Comparison of ENCODE assay signal across 21 mouse cellular contexts in the genomic region with DNA sequence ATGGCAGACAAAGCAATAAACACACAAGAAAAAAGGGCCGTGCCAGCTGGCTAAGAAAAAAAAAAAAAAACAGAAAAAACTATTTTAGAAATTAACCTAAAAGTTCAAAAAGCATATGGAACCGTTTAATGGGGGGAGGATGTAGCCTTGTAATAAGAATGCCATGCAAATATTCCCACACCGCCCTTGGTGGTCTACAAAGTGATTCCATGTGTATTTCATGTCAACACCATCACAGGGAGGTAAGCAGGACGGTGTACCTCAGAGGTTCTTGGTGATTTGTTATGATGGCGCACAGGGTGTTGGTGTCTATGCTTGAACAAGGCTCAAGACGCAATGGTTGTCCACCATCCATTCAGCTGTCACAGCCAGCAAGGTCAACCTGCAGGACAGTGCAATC. TPM values are rescaled to one million over a fixed set of nuclear protein-coding genes. Genes with fewer than 3 reads are reported as not detected.
DNase-seq lines count a peak whose midpoint lies in the region; ATAC-seq and TF ChIP-seq lines count a peak whose summit lies in the region.
"Had no signal": no experiment of that assay in that cellular context is flagged by ENCODE, and none has a peak within 500 bp of the region (broad histone marks: within the 10 kb centered on the region; RNA-seq: fewer than 3 reads in every experiment).

No protein-coding gene starts in this region.

- no peaks in the 10 kb centered on the region for H3K27me3 ChIP-seq in intestine, postnatal 0 days (replicated peaks; ENCODE audit: control insufficient read depth, insufficient read depth, low read length)
- no peaks in the 10 kb centered on the region for H3K27me3 ChIP-seq in intestine, embryonic 15.5 days (replicated peaks)
- no peaks in the 10 kb centered on the region for H3K27me3 ChIP-seq in embryonic facial prominence, embryonic 11.5 days (ENCODE audit: control insufficient read depth, insufficient read depth, low read length)
- H3K27me3 ChIP-seq: embryonic facial prominence, embryonic 12.5 days; heart, embryonic 12.5 days; hindbrain, embryonic 15.5 days had no signal

- H3K4me2 ChIP-seq in intestine, postnatal 0 days (replicated peaks; ENCODE audit: low read depth) = no peak overlapping the region
- H3K4me2 ChIP-seq in intestine, embryonic 15.5 days (replicated peaks) = no peak overlapping the region
- no peak overlapping the region for H3K4me2 ChIP-seq in embryonic facial prominence, embryonic 11.5 days (ENCODE audit: low read depth, low read length)
- H3K4me2 ChIP-seq: embryonic facial prominence, embryonic 12.5 days; heart, embryonic 12.5 days; hindbrain, embryonic 15.5 days had no signal

- WGBS in intestine, postnatal 0 days = 91% methylated on average over 6 of the region's 6 CpGs
- 92% methylated on average over 6 of the region's 6 CpGs for WGBS in intestine, embryonic 15.5 days
- WGBS in embryonic facial prominence, embryonic 11.5 days = 47% methylated on average over 6 of the region's 6 CpGs

- 0 out of 2 replicates have a peak overlapping the region, but pooled peaks have one; percentile 22 for H3K27ac ChIP-seq in intestine, postnatal 0 days (ENCODE audit: low read depth, low read length)
- no peak overlapping the region for H3K27ac ChIP-seq in intestine, embryonic 15.5 days
- H3K27ac ChIP-seq in embryonic facial prominence, embryonic 11.5 days (replicated peaks; ENCODE audit: low read depth, low read length) = no peak overlapping the region
- H3K27ac ChIP-seq: hindbrain, embryonic 15.5 days had no signal

- no peak overlapping the region for H3K9ac ChIP-seq in intestine, postnatal 0 days (ENCODE audit: low read depth, low read length)
- no peak overlapping the region for H3K9ac ChIP-seq in intestine, embryonic 15.5 days
- no peak overlapping the region for H3K9ac ChIP-seq in embryonic facial prominence, embryonic 11.5 days (replicated peaks; ENCODE audit: low read length)
- H3K9ac ChIP-seq: embryonic facial prominence, embryonic 12.5 days; heart, embryonic 12.5 days; hindbrain, embryonic 15.5 days had no signal

- ATAC-seq in intestine, postnatal 0 days = no peak
- ATAC-seq in intestine, embryonic 15.5 days = no peak
- peak; percentile 65; the same call in 1 of the 2 replicates for ATAC-seq in embryonic facial prominence, embryonic 11.5 days (replicated peaks; ENCODE audit: insufficient number of reproducible peaks, low FRiP score, low TSS enrichment, low read depth)
- ATAC-seq: CD4-positive, CD25-positive, alpha-beta regulatory T cell, adult 4 months; forebrain, embryonic 14.5 days had no signal

- H3K36me3 ChIP-seq in intestine, postnatal 0 days (ENCODE audit: control insufficient read depth, insufficient read depth) = peaks cover 5% of the 10 kb centered on the region; the same call in 1 of the 2 replicates
- H3K36me3 ChIP-seq in intestine, embryonic 15.5 days = no peaks in the 10 kb centered on the region
- H3K36me3 ChIP-seq in embryonic facial prominence, embryonic 11.5 days (replicated peaks; ENCODE audit: control insufficient read depth, insufficient read depth, low read depth, low read length) = no peaks in the 10 kb centered on the region
- H3K36me3 ChIP-seq: embryonic facial prominence, embryonic 12.5 days; G1E had no signal

- peak; percentile 54 for DNase-seq in embryo, embryonic 10 days (ENCODE audit: low spot score)
- DNase-seq in embryo, embryonic 9.5 days (ENCODE audit: extremely low spot score) = no peak
- DNase-seq in embryonic facial prominence, embryonic 11.5 days (ENCODE audit: low spot score) = peak; percentile 82
- peak; percentile 44 for DNase-seq in mesoderm, embryonic 11.5 days (ENCODE audit: low read depth, low spot score)
- no peak for DNase-seq in lung, adult 18-20 months
- DNase-seq in cerebellum, postnatal 25 days = no peak
- DNase-seq: adrenal gland, postnatal 14 days; B cell, adult 2 months; cerebellum, adult 11-12 months; cerebellum, adult 9-11 months; gastrocnemius, postnatal 14 days; kidney, adult 2 months had no signal

- no peaks in the 10 kb centered on the region for H3K9me3 ChIP-seq in intestine, postnatal 0 days (ENCODE audit: control insufficient read depth)
- H3K9me3 ChIP-seq in intestine, embryonic 15.5 days = no peaks in the 10 kb centered on the region
- H3K9me3 ChIP-seq in embryonic facial prominence, embryonic 11.5 days (replicated peaks; ENCODE audit: control insufficient read depth, low read length) = no peaks in the 10 kb centered on the region
- H3K9me3 ChIP-seq: embryonic facial prominence, embryonic 12.5 days; G1E; heart, embryonic 12.5 days; hindbrain, embryonic 15.5 days had no signal

- no peak for TF ChIP-seq CTCF in intestine, postnatal 0 days (IDR thresholded peaks at IDR 0.05; ENCODE audit: low read depth)

- no peak overlapping the region for H3K4me3 ChIP-seq in intestine, postnatal 0 days (ENCODE audit: low read depth, low read length)
- no peak overlapping the region for H3K4me3 ChIP-seq in intestine, embryonic 15.5 days (replicated peaks)
- no peak overlapping the region for H3K4me3 ChIP-seq in embryonic facial prominence, embryonic 11.5 days (ENCODE audit: low read depth, low read length)
- H3K4me3 ChIP-seq: embryonic facial prominence, embryonic 12.5 days; heart, embryonic 12.5 days; hindbrain, embryonic 15.5 days had no signal

- H3K4me1 ChIP-seq in intestine, postnatal 0 days (replicated peaks; ENCODE audit: control insufficient read depth, insufficient read depth, low read length) = no peaks in the 10 kb centered on the region
- 0 out of 2 replicates have a peak, but pooled peaks cover 2% of the 10 kb centered on the region for H3K4me1 ChIP-seq in intestine, embryonic 15.5 days (replicated peaks)
- H3K4me1 ChIP-seq in embryonic facial prominence, embryonic 11.5 days (ENCODE audit: control insufficient read depth, insufficient read depth, low read length) = no peaks in the 10 kb centered on the region
- H3K4me1 ChIP-seq: hindbrain, embryonic 15.5 days had no signal

RNA-seq across cellular contexts. Expression of gene Tigit, which starts 46.6 kb away (rescaled TPM):
- not detected in 2 replicates for polyA plus RNA-seq in intestine, postnatal 0 days (2015; fragmentation: Nextera tagmentation; extraction: Ambion mirVana)
- polyA plus RNA-seq in intestine, embryonic 15.5 days (2015; fragmentation: Nextera tagmentation; extraction: Ambion mirVana) = not detected in 2 replicates
- polyA plus RNA-seq in embryonic facial prominence, embryonic 11.5 days (2014; fragmentation: Nextera tagmentation; extraction: Ambion mirVana) = 0.31 TPM in 1 of 2 replicates, not detected in the other
- polyA plus RNA-seq: embryonic facial prominence, embryonic 12.5 days; forebrain, embryonic 14.5 days; G1E; heart, embryonic 12.5 days; hindbrain, embryonic 11.5 days; hindbrain, embryonic 15.5 days had no signal

Comparison
In these comparisons a context has a peak if more than half of its experiments do, and no peak if none do; other contexts are left out.
1. DNase-seq: peak in embryo, embryonic 10 days (single experiment), embryonic facial prominence, embryonic 11.5 days (single experiment) and mesoderm, embryonic 11.5 days (single experiment); none in embryo, embryonic 9.5 days (single experiment), lung, adult 18-20 months (0 of 2) and cerebellum, postnatal 25 days (0 of 2).